Mouse (Mus musculus) thymus, postnatal 4 days (tissue): Measurements from ENCODE around the gene Krtap13.
"Not testable (repeated sequence)": the region's sequence is repeated elsewhere in the genome, so short reads cannot be mapped to it uniquely, and the experiment has no call there.

Experiments used
- DNase-seq: peaks from one replicate; pipeline ENCODE4 v3.0.0; 2021

Krtap13 gene

GRCm38 (mm10) chr16:88751535-88751934 lies at the start of gene Krtap13:
Gene Krtap13, minus strand, starts transcription at chr16:88751635.
- DNase-seq = not testable (repeated sequence)

DNA sequence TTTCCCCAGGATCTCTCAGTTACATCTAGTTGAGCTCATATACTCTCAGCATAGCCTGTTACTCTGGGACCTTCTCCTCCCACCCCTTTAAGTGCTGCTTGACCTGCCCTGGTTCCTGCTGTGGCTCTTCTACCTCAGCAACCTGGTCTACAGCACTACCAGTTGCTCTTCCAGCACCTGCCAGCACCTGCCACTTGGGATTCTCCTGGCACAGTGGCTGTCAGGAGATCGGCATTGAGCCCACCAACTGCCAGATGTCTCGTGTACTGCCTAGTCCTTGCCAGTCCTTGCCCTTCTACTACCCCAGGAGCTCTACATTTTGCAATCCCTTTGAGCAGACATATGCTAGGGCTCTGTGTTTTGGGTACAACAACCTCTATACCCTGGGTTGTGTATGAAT lies 35.4 kb upstream of the Krtap13 start:
- DNase-seq = no peak

GRCm38 (mm10) chr16:88777596-88777995 lies 26.2 kb upstream of the Krtap13 start, which contains the start of gene Gm5965:
Gene Gm5965, plus strand, starts transcription at chr16:88777896.
- no peak for DNase-seq

- no peak for DNase-seq
These were observed 22.7 kb upstream of the Krtap13 start, which contains the start of gene 2310057N15Rik for GRCm38 (mm10) chr16:88774106-88774505. Gene 2310057N15Rik, minus strand, starts transcription at chr16:88774206.

DNA sequence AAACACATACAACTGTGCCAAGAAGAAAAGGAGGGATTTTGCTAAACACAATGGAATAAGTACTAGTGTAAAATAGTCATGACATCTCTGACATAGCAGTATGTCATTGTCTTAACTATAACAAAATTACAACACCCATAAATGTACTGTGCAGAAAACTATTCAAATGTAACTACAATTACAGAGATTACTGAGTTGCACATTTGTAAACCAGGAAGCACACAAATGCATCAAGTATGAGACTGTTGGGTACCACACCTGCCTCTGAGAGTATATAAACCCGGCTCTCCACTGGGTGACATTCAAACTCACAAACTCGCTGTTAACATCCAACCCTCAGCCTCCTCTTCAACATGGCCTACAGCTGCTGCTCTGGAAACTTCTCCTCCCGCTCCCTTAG lies 7.1 kb upstream of the Krtap13 start, which contains the start of gene 2310034C09Rik:
Gene 2310034C09Rik (plus strand): TSS at position 301 of the 400 bp plus-strand sequence.
- not testable (repeated sequence) for DNase-seq

DNA sequence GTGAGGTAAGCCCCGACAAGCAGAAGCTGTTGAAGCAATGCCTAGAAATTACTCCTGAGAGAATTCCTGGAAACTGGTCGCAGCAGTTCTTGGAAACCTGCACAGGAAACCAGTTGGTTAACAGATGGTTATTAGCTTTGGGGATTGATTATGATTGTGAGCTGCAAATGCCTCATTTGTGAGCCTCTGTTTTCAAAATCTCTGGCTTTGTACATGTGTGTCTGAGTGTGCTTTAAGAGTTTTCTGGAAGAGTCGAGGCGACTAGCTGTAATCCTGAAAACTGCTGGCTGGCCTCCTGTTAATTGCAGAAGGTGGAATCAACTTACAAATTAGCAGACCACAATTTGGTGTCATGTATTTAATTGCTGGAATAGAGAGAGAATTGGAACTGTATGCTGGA lies 3.5 kb downstream of the Krtap13 start:
- no peak for DNase-seq

DNA sequence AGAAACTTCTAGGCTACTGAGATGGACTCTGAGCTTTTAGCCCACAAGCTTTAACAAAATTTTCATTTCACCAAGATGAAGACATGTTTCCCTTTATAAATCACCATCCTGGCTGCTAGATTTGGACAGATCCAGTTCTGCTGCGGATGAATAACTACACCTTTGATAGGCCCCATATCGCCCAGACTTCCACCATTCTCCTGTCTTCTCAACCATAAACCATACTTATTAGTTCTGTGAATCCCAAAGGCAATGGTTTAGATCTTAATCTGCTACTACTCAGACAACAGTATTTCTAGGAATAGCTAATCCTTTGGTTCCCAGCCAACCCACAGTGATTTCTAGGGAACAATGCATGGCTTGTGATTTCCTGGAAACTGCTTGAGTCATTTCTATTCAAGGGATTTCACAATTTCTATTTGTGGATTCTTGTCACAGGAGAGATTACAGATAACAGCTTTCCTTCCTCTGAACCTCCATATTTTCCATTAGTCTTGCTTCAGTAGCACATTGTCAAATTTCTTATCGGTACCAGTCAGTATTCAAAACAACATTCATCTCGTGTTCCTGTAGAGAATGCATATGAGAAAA lies 6.6 kb downstream of the Krtap13 start:
- no peak for DNase-seq

GRCm38 (mm10) chr16:88735391-88735790 lies 16.0 kb downstream of the Krtap13 start:
- no peak for DNase-seq

GRCm38 (mm10) chr16:88728812-88729275 lies 22.6 kb downstream of the Krtap13 start, which contains the start of gene Krtap13-1:
Gene Krtap13-1, plus strand, starts transcription at chr16:88728862.
- no peak for DNase-seq

GRCm38 (mm10) chr16:88720031-88720430 lies 31.4 kb downstream of the Krtap13 start:
- no peak for DNase-seq

DNA sequence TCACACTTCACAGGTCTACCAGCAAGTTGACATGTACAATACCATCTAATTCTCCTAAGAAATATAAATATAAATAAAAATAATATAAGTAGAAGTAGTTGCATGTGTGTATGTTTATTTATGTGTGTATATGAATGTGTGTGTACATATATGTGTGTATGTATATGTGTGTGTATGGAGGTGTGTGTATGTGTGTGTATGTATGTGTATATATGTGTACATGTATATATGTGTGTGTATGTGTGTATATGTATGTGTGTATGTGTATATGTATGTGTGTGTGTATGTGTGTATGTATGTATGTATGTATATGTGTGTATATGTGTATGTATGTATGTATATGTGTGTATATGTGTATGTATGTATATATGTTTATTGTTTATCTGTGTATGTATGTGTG lies 34.9 kb downstream of the Krtap13 start:
- no peak for DNase-seq

- DNase-seq = no peak
These were observed 40.2 kb downstream of the Krtap13 start for GRCm38 (mm10) chr16:88711245-88711644.

DNA sequence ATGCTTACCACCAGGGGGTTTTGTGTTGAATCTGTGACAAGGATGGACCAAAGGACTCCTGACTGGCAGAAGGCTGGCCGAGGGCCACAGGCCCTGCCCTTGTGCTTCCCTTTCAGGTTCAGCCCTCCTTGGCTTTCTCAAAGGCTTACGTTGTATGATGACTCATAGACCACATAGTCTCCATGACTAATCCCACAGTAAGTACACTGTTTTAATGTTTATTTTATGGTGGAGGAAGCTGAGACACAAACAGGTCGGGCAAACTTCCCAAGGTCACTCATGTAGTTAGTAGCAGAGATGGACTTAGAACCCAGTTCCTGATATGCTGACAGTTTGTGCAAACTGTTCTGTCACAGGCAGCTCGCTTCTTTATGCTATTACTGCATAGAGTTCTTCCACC lies 40.7 kb downstream of the Krtap13 start:
- no peak for DNase-seq

DNA sequence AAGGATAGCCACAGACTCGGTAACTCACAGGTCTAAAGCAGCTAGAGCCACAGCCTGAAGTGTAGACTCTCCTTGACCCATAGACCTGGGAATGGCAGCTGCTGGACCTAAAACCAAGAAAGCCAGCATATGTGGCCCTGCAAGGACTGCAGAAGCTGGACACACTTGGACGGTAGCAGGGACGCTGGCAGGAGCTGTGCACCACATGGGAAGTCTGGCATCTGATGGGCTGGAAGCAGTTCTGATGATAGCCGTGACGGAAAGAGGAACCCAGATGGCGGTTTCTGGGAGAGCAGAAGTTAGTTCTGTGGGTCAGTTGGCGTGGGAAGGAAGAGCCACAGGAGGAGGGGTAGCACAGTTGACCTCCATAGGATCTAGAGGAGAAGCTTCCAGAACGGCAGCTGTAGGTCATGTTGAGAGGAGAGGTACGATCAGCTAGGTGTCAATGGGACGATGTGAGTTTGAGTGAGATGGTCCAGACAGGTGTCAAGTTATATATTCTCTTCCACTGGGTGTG lies 43.9 kb downstream of the Krtap13 start, which contains the start of gene 2310061N02Rik:
Gene 2310061N02Rik (minus strand): TSS at position 467 of the 517 bp plus-strand sequence.
- DNase-seq = no peak

- DNase-seq = peak; percentile 83
These were observed 50.2 kb downstream of the Krtap13 start for GRCm38 (mm10) chr16:88701072-88701864.
